Mouse (Mus musculus) liver, adult 2 months (tissue): ENCODE results near the gene Krtcap2. TPM values are rescaled to one million over a fixed set of nuclear protein-coding genes. Genes with fewer than 3 reads are reported as not detected.

Experiments
- DNase-seq: peaks from one replicate; pipeline ENCODE4 v3.0.0-alpha.2; 2011; ENCODE audit warnings: low read depth, low spot score; ENCODE audit errors: extremely low read depth
- H3K27ac ChIP-seq: fragments of 200-500 bp; replicated peaks from 2 replicates; pipeline ENCODE4 v1.5.1; 2012; ENCODE audit warnings: low read depth, mild to moderate bottlenecking, control low read depth, inconsistent platforms, low read length; ENCODE audit not compliant: insufficient read depth
- H3K27me3 ChIP-seq: fragments of 200-500 bp; 2 replicates; pipeline ENCODE4 v1.6.1; 2012; ENCODE audit warnings: mild to moderate bottlenecking, moderate library complexity, low read length, inconsistent platforms; ENCODE audit not compliant: control insufficient read depth, insufficient read depth
- H3K36me3 ChIP-seq: fragments of 200-500 bp; 2 replicates; pipeline ENCODE4 v1.6.1; 2012; ENCODE audit warnings: low read length, inconsistent platforms; ENCODE audit not compliant: control insufficient read depth, insufficient read depth
- H3K4me1 ChIP-seq: fragments of 200-500 bp; 2 replicates; pipeline ENCODE4 v1.6.1; 2011; ENCODE audit warnings: low read length; ENCODE audit not compliant: control insufficient read depth, insufficient read depth
- H3K4me3 ChIP-seq: fragments of 200-500 bp; 2 replicates; pipeline ENCODE4 v1.5.1; 2011; ENCODE audit warnings: low read depth, mild to moderate bottlenecking, control low read depth, low read length, moderate library complexity; ENCODE audit not compliant: insufficient read depth
- H3K79me2 ChIP-seq: fragments of 200-500 bp; 2 replicates; pipeline ENCODE4 v1.6.1; 2012; ENCODE audit warnings: inconsistent platforms, mild to moderate bottlenecking, low read length, moderate library complexity; ENCODE audit not compliant: control insufficient read depth, insufficient read depth
- H3K9ac ChIP-seq: fragments of 200-500 bp; 2 replicates; pipeline ENCODE4 v1.6.1; 2012; ENCODE audit warnings: low read depth, mild to moderate bottlenecking, control low read depth, inconsistent platforms, low read length
- CTCF ChIP-seq: fragments of 200-500 bp; IDR thresholded peaks from 2 replicates; pipeline ENCODE4 v1.5.1; 2011; ENCODE audit warnings: low read depth, low read length, control low read depth
- POLR2A ChIP-seq: fragments of 200-500 bp; IDR thresholded peaks from 2 replicates; pipeline ENCODE4 v1.6.1; 2011; ENCODE audit warnings: low read length, control low read depth; ENCODE audit not compliant: insufficient read depth; ENCODE audit errors: extremely low read depth
- WGBS: fragments of 180-500 bp; shearing (Covaris S2); methylation state at CpG from one replicate; pipeline ENCODE4 v1.1.7; 2018; 5-methylcytosine and 5-hydroxymethylcytosine counted together
- polyA plus RNA-seq: library from polyadenylated mRNA; depleted of rRNA; stranded (reverse); fragments of >200 nt; gene quantifications from 2 replicates; pipeline ENCODE4 v1.2.3, GENCODE M21; 2012; rRNA removed
- total RNA-seq: library from RNA; depleted of rRNA; stranded (reverse); fragments of >200 nt; gene quantifications from 2 replicates; pipeline ENCODE4 v1.2.3, GENCODE M21; 2014; rRNA removed

Krtcap2 gene
- total and polyA plus RNA-seq, 2 experiments = 45.1 to 197 TPM

DNA sequence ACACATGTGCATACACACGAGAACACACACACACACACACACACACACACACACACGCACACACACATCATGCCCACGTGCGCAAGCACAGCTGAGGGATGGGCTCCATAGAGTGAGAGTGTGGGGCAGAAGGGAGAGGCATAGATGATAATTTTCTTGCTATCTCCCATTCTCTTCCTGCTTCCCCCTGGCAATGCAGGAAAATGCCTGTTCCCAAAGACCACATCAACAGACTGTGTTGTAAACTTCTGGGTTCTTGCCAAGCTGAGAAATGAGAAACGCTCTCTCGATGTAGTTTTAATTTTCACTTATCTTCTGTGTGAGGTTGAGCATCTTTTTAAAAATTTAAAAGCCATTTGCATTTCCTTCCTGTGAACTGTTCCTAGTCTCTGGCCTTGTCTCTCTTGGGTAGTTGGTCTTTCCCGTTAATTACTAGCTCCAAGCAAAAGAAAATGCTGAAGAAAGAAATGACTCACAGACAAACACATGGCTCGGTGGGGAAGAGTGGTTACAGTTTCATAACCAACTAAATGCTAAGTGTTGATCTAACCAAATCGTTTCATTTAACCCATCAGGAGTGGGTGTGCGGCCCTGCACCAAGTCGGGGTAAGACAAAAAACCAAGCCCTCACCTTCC lies 51.1 kb downstream of the Krtcap2 start:
- H3K79me2 ChIP-seq = no peaks in the 10 kb centered on the region; the same call in 1 of the 2 replicates
- 0 out of 2 replicates have a peak overlapping the region, but pooled peaks have one; percentile 5 for H3K27ac ChIP-seq
- 62% methylated on average over 11 of the region's 11 CpGs for WGBS

GRCm38 (mm10) chr3:89298908-89299307 lies 53.1 kb downstream of the Krtcap2 start:
- 61% methylated on average over 6 of the region's 6 CpGs for WGBS
- H3K9ac ChIP-seq = peak overlapping the region; percentile 45
- H3K4me3 ChIP-seq = no peak overlapping the region
- no peak for TF ChIP-seq CTCF
- TF ChIP-seq POLR2A = no peak
- H3K27me3 ChIP-seq = no peaks in the 10 kb centered on the region
- peak overlapping the region; percentile 78 for H3K27ac ChIP-seq
- no peaks in the 10 kb centered on the region; the same call in 1 of the 2 replicates for H3K79me2 ChIP-seq
- H3K36me3 ChIP-seq = no peaks in the 10 kb centered on the region
- peaks cover 19% of the 10 kb centered on the region for H3K4me1 ChIP-seq
- DNase-seq = peak; percentile 51

More for the DNA sequence above, 51.1 kb downstream of the Krtcap2 start:
- no peaks in the 10 kb centered on the region for H3K36me3 ChIP-seq
- DNase-seq = peak; percentile 24
- peaks cover 31% of the 10 kb centered on the region for H3K4me1 ChIP-seq
- no peak overlapping the region for H3K9ac ChIP-seq
- TF ChIP-seq CTCF (no peak), POLR2A (no peak)
- no peaks in the 10 kb centered on the region for H3K27me3 ChIP-seq
- no peak overlapping the region for H3K4me3 ChIP-seq

DNA sequence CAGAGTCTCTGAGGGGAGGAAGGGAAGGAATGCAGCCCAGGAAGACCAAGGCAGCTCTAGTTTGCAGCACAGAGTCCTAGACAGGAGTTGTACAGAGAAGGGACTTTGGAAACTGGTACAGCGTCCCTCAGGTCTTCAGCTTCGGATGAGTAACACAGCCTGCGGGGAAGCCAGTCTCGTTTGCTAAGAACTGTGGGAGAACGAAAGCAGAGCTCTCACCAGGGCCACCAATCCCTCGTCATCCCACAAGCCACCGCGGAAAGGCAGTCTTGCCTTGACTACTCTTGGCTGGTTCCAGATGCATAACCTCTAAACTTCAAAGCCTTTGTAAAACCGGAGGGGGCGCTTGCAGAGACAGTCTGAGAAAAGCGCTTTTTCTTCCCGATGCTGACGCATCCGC lies 53.7 kb downstream of the Krtcap2 start:
- H3K4me3 ChIP-seq = peak overlapping the region; percentile 57
- H3K9ac ChIP-seq = peak overlapping the region; percentile 66
- 5% methylated on average over 14 of the region's 14 CpGs for WGBS

More for the DNA sequence above, 53.7 kb downstream of the Krtcap2 start:
- TF ChIP-seq POLR2A (no peak), CTCF (peak; percentile 23; the same call in 1 of the 2 replicates)
- H3K27ac ChIP-seq = peak overlapping the region; percentile 78
- no peaks in the 10 kb centered on the region; the same call in 1 of the 2 replicates for H3K79me2 ChIP-seq
- DNase-seq = peak; percentile 66
- no peaks in the 10 kb centered on the region for H3K36me3 ChIP-seq
- H3K27me3 ChIP-seq = no peaks in the 10 kb centered on the region
- peaks cover 17% of the 10 kb centered on the region for H3K4me1 ChIP-seq

Other genes with a start within 250 kb of the Krtcap2 start
- 4.0 and 4.8 TPM in 2 replicates for gene Rusc1, start 152.7 kb upstream of the Krtcap2 start, total RNA-seq
- 14.0 and 18.3 TPM in 2 replicates for gene Rusc1, start 152.7 kb upstream of the Krtcap2 start, polyA plus RNA-seq
- not detected in 2 replicates for gene Gm43738, start 144.9 kb upstream of the Krtcap2 start, total RNA-seq
- gene Gm43738, start 144.9 kb upstream of the Krtcap2 start, polyA plus RNA-seq = 0.05 TPM in 1 of 2 replicates, not detected in the other
- 467 and 510 TPM in 2 replicates for gene Fdps, start 144.0 kb upstream of the Krtcap2 start, total RNA-seq
- 388 and 397 TPM in 2 replicates for gene Fdps, start 144.0 kb upstream of the Krtcap2 start, polyA plus RNA-seq
- 69.7 and 91.1 TPM in 2 replicates for gene Pklr, start 109.8 kb upstream of the Krtcap2 start, total RNA-seq
- 387 and 512 TPM in 2 replicates for gene Pklr, start 109.8 kb upstream of the Krtcap2 start, polyA plus RNA-seq
- gene Hcn3, start 85.8 kb upstream of the Krtcap2 start, total RNA-seq = 0.09 and 0.20 TPM in 2 replicates
- gene Hcn3, start 85.8 kb upstream of the Krtcap2 start, polyA plus RNA-seq = 0.19 and 0.44 TPM in 2 replicates
- gene Clk2, start 81.2 kb upstream of the Krtcap2 start, total RNA-seq = 7.4 and 9.3 TPM in 2 replicates
- gene Clk2, start 81.2 kb upstream of the Krtcap2 start, polyA plus RNA-seq = 14.6 and 23.9 TPM in 2 replicates
- gene Scamp3, start 68.5 kb upstream of the Krtcap2 start, total RNA-seq = 9.1 and 15.6 TPM in 2 replicates
- 105 and 120 TPM in 2 replicates for gene Scamp3, start 68.5 kb upstream of the Krtcap2 start, polyA plus RNA-seq
- 0.09 and 0.54 TPM in 2 replicates for gene Fam189b, start 62.8 kb upstream of the Krtcap2 start, total RNA-seq
- 1.8 and 4.1 TPM in 2 replicates for gene Fam189b, start 62.8 kb upstream of the Krtcap2 start, polyA plus RNA-seq
- 24.1 and 32.7 TPM in 2 replicates for gene Gba, start 43.0 kb upstream of the Krtcap2 start, total RNA-seq
- 33.2 and 36.6 TPM in 2 replicates for gene Gba, start 43.0 kb upstream of the Krtcap2 start, polyA plus RNA-seq
- 0.92 and 1.4 TPM in 2 replicates for gene Thbs3, start 30.8 kb upstream of the Krtcap2 start, total RNA-seq
- 0.85 and 1.2 TPM in 2 replicates for gene Thbs3, start 30.8 kb upstream of the Krtcap2 start, polyA plus RNA-seq
- 105 and 122 TPM in 2 replicates for gene Mtx1, start 18.9 kb upstream of the Krtcap2 start, total RNA-seq
- gene Mtx1, start 18.9 kb upstream of the Krtcap2 start, polyA plus RNA-seq = 167 and 187 TPM in 2 replicates
- 0.60 and 1.7 TPM in 2 replicates for gene Muc1, start 16.9 kb upstream of the Krtcap2 start, total RNA-seq
- gene Muc1, start 16.9 kb upstream of the Krtcap2 start, polyA plus RNA-seq = 1.3 and 1.7 TPM in 2 replicates
- gene Trim46, start 343 bp downstream of the Krtcap2 start, total RNA-seq = 0.07 and 0.18 TPM in 2 replicates
- 0.16 and 0.25 TPM in 2 replicates for gene Trim46, start 343 bp downstream of the Krtcap2 start, polyA plus RNA-seq
- 102 and 131 TPM in 2 replicates for gene Dpm3, start 13.4 kb downstream of the Krtcap2 start, total RNA-seq
- 243 and 245 TPM in 2 replicates for gene Dpm3, start 13.4 kb downstream of the Krtcap2 start, polyA plus RNA-seq
- 6.4 and 7.0 TPM in 2 replicates for gene Slc50a1, start 24.6 kb downstream of the Krtcap2 start, total RNA-seq
- 36.3 and 41.2 TPM in 2 replicates for gene Slc50a1, start 24.6 kb downstream of the Krtcap2 start, polyA plus RNA-seq
- gene Efna1, start 35.2 kb downstream of the Krtcap2 start, total RNA-seq = 22.1 and 35.2 TPM in 2 replicates
- 73.1 and 73.4 TPM in 2 replicates for gene Efna1, start 35.2 kb downstream of the Krtcap2 start, polyA plus RNA-seq
- gene Efna3, start 77.0 kb downstream of the Krtcap2 start, total RNA-seq = not detected in 2 replicates
- not detected in 2 replicates for gene Efna3, start 77.0 kb downstream of the Krtcap2 start, polyA plus RNA-seq
- not detected in 2 replicates for gene Efna4, start 92.1 kb downstream of the Krtcap2 start, total RNA-seq
- 0.06 and 0.27 TPM in 2 replicates for gene Efna4, start 92.1 kb downstream of the Krtcap2 start, polyA plus RNA-seq
- 1.4 and 2.6 TPM in 2 replicates for gene Adam15, start 104.0 kb downstream of the Krtcap2 start, total RNA-seq
- 4.7 and 5.4 TPM in 2 replicates for gene Adam15, start 104.0 kb downstream of the Krtcap2 start, polyA plus RNA-seq
- not detected in 2 replicates for gene Dcst2, start 116.0 kb downstream of the Krtcap2 start, total RNA-seq
- 0.05 TPM in 1 of 2 replicates, not detected in the other for gene Dcst2, start 116.0 kb downstream of the Krtcap2 start, polyA plus RNA-seq
- not detected in 2 replicates for gene Dcst1, start 119.3 kb downstream of the Krtcap2 start, total RNA-seq
- 0.04 TPM in 1 of 2 replicates, not detected in the other for gene Dcst1, start 119.3 kb downstream of the Krtcap2 start, polyA plus RNA-seq
- 28.9 and 31.9 TPM in 2 replicates for gene Zbtb7b, start 148.8 kb downstream of the Krtcap2 start, total RNA-seq
- 85.0 and 87.2 TPM in 2 replicates for gene Zbtb7b, start 148.8 kb downstream of the Krtcap2 start, polyA plus RNA-seq
- gene Lenep, start 156.8 kb downstream of the Krtcap2 start, total RNA-seq = not detected in 2 replicates
- not detected in 2 replicates for gene Lenep, start 156.8 kb downstream of the Krtcap2 start, polyA plus RNA-seq
- 29.0 and 33.0 TPM in 2 replicates for gene Flad1, start 165.9 kb downstream of the Krtcap2 start, total RNA-seq
- gene Flad1, start 165.9 kb downstream of the Krtcap2 start, polyA plus RNA-seq = 62.6 and 67.3 TPM in 2 replicates
- gene Cks1b, start 172.4 kb downstream of the Krtcap2 start, total RNA-seq = 3.0 and 6.0 TPM in 2 replicates
- 7.9 and 11.0 TPM in 2 replicates for gene Cks1b, start 172.4 kb downstream of the Krtcap2 start, polyA plus RNA-seq
- 37.7 and 42.0 TPM in 2 replicates for gene Shc1, start 172.5 kb downstream of the Krtcap2 start, total RNA-seq
- 56.8 and 57.4 TPM in 2 replicates for gene Shc1, start 172.5 kb downstream of the Krtcap2 start, polyA plus RNA-seq
- gene Pygo2, start 184.2 kb downstream of the Krtcap2 start, total RNA-seq = 4.4 and 9.9 TPM in 2 replicates
- 26.5 and 29.0 TPM in 2 replicates for gene Pygo2, start 184.2 kb downstream of the Krtcap2 start, polyA plus RNA-seq
- gene Pbxip1, start 190.7 kb downstream of the Krtcap2 start, total RNA-seq = 5.7 and 5.9 TPM in 2 replicates
- gene Pbxip1, start 190.7 kb downstream of the Krtcap2 start, polyA plus RNA-seq = 6.6 and 9.1 TPM in 2 replicates
- gene Pmvk, start 208.6 kb downstream of the Krtcap2 start, total RNA-seq = 79.5 and 112 TPM in 2 replicates
- 82.1 and 108 TPM in 2 replicates for gene Pmvk, start 208.6 kb downstream of the Krtcap2 start, polyA plus RNA-seq